Mouse (Mus musculus) testis, adult 2 months (tissue): Measurements from ENCODE around the gene Arvcf.

Experiments used
- CTCF ChIP-seq: fragments of 200-500 bp; IDR thresholded peaks from 2 replicates; pipeline ENCODE4 v1.5.1; 2012; ENCODE audit warnings: low read depth, mild to moderate bottlenecking, inconsistent platforms, low read length, moderate library complexity; ENCODE audit not compliant: control insufficient read depth, insufficient read depth, insufficient replicate concordance
- POLR2A ChIP-seq: fragments of 200-500 bp; IDR thresholded peaks from 2 replicates; pipeline ENCODE4 v1.6.1; 2012; ENCODE audit warnings: low read depth, mild to moderate bottlenecking, inconsistent platforms, low read length, moderate library complexity; ENCODE audit not compliant: control insufficient read depth

- TF ChIP-seq CTCF (no peak), POLR2A (no peak)
Observed at GRCm38 (mm10) chr16:18333976-18334375, 14.0 kb upstream of the Arvcf start.
